Mouse (Mus musculus) hindbrain, embryonic 11.5 days (tissue): ENCODE measurements around the gene Agap3. TPM values are rescaled to one million over a fixed set of nuclear protein-coding genes. Genes with fewer than 3 reads are reported as not detected.
A peak's percentile ranks its signal among the peaks of the same experiment; 100 is the strongest.

Experiments used
- ATAC-seq: fragments of 200-750 bp; cut with Nextera tagmentation; 2 replicates; pipeline ENCODE4 v1.8.0; 2017; ENCODE audit warnings: mild to moderate bottlenecking, moderate TSS enrichment, moderate library complexity; ENCODE audit not compliant: low FRiP score
- DNase-seq: peaks from one replicate; pipeline ENCODE4 v3.0.0-alpha.2; 2015; ENCODE audit warnings: low spot score
- H3K27ac ChIP-seq: fragments of 300-500 bp; sonication (generic); 2 replicates; pipeline ENCODE4 v1.5.1; 2014; ENCODE audit warnings: mild to moderate bottlenecking, low read depth, low read length
- H3K27me3 ChIP-seq: fragments of 300-500 bp; sonication (generic); 2 replicates; pipeline ENCODE4 v1.6.1; 2014; ENCODE audit warnings: mild to moderate bottlenecking, low read length, moderate library complexity, mixed read lengths; ENCODE audit not compliant: control insufficient read depth, insufficient read depth
- H3K36me3 ChIP-seq: fragments of 300-500 bp; sonication (generic); 2 replicates; pipeline ENCODE4 v1.6.1; 2014; ENCODE audit warnings: mild to moderate bottlenecking, low read length, moderate library complexity, mixed read lengths; ENCODE audit not compliant: control insufficient read depth, insufficient read depth
- H3K4me1 ChIP-seq: fragments of 300-500 bp; sonication (generic); replicated peaks from 2 replicates; pipeline ENCODE4 v1.6.1; 2014; ENCODE audit warnings: low read length, mixed read lengths; ENCODE audit not compliant: control insufficient read depth, insufficient read depth
- H3K4me2 ChIP-seq: fragments of 300-500 bp; sonication (generic); replicated peaks from 2 replicates; pipeline ENCODE4 v1.6.1; 2014; ENCODE audit warnings: mild to moderate bottlenecking, low read depth, low read length
- H3K4me3 ChIP-seq: fragments of 300-500 bp; sonication (generic); 2 replicates; pipeline ENCODE4 v1.5.1; 2014; ENCODE audit warnings: low read depth, low read length
- H3K9ac ChIP-seq: fragments of 300-500 bp; sonication (generic); 2 replicates; pipeline ENCODE4 v1.6.1; 2014; ENCODE audit warnings: low read depth, low read length
- H3K9me3 ChIP-seq: fragments of 300-500 bp; sonication (generic); 2 replicates; pipeline ENCODE4 v1.6.1; 2016; ENCODE audit warnings: low read length; ENCODE audit not compliant: control insufficient read depth
- WGBS: fragments of 180-500 bp; shearing (Covaris S2); extraction: QIAGEN DNeasy Blood & Tissue Kit; methylation state at CpG from one replicate; pipeline ENCODE4 v1.1.7; 2014; 5-methylcytosine and 5-hydroxymethylcytosine counted together
- polyA plus RNA-seq: library from polyadenylated mRNA; unstranded; fragments of >200 nt; fragmentation: Nextera tagmentation; extraction: Ambion mirVana; gene quantifications from 2 replicates; pipeline ENCODE4 v1.2.1, GENCODE M21; 2014

Gene Agap3
- polyA plus RNA-seq, 1 experiment from 2014 or later: 38.8 TPM

- Histone ChIP-seq H3K27ac (no peak overlapping the region), H3K36me3 (0 out of 2 replicates have a peak, but pooled peaks cover 6% of the 10 kb centered on the region), H3K4me3 (no peak overlapping the region), H3K9me3 (no peaks in the 10 kb centered on the region), H3K27me3 (no peaks in the 10 kb centered on the region; the same call in 1 of the 2 replicates), H3K4me2 (no peak overlapping the region), H3K9ac (no peak overlapping the region), H3K4me1 (no peaks in the 10 kb centered on the region)
- ATAC-seq (no peak), DNase-seq (no peak)
- 51% methylated on average over 2 of the region's 2 CpGs for WGBS
Measured at GRCm38 (mm10) chr5:24505513-24505912, 53.5 kb downstream of the Agap3 start.

- Histone ChIP-seq H3K9ac (no peak overlapping the region), H3K4me2 (no peak overlapping the region), H3K27me3 (no peaks in the 10 kb centered on the region; the same call in 1 of the 2 replicates), H3K9me3 (no peaks in the 10 kb centered on the region), H3K36me3 (no peaks in the 10 kb centered on the region), H3K4me1 (no peaks in the 10 kb centered on the region), H3K27ac (no peak overlapping the region), H3K4me3 (no peak overlapping the region)
- ATAC-seq (no peak), DNase-seq (no peak)
- 92% methylated on average over 7 of the region's 7 CpGs for whole genome bisulfite sequencing
Measured at GRCm38 (mm10) chr5:24508406-24508805, 56.4 kb downstream of the Agap3 start.

GRCm38 (mm10) chr5:24510635-24511034, 58.7 kb downstream of the Agap3 start:
- no peak overlapping the region for H3K4me2 ChIP-seq
- no peak for ATAC-seq
- no peak overlapping the region for H3K9ac ChIP-seq
- no peaks in the 10 kb centered on the region for H3K27me3 ChIP-seq
- no peak for DNase-seq
- no peak overlapping the region for H3K4me3 ChIP-seq
- no peak overlapping the region for H3K27ac ChIP-seq
- H3K9me3 ChIP-seq: no peaks in the 10 kb centered on the region
- WGBS: 47% methylated on average over 11 of the region's 11 CpGs
- no peaks in the 10 kb centered on the region for H3K36me3 ChIP-seq
- no peaks in the 10 kb centered on the region for H3K4me1 ChIP-seq

- Histone ChIP-seq H3K27ac (no peak overlapping the region), H3K4me2 (no peak overlapping the region), H3K9me3 (no peaks in the 10 kb centered on the region), H3K4me3 (no peak overlapping the region), H3K27me3 (no peaks in the 10 kb centered on the region), H3K36me3 (no peaks in the 10 kb centered on the region), H3K4me1 (no peaks in the 10 kb centered on the region), H3K9ac (no peak overlapping the region)
- WGBS: 61% methylated on average over 8 of the region's 8 CpGs
- no peak for ATAC-seq
- no peak for DNase-seq
Measured at GRCm38 (mm10) chr5:24512271-24512670, 60.3 kb downstream of the Agap3 start.

- DNase-seq: no peak
Measured at GRCm38 (mm10) chr5:24521366-24521765, 69.4 kb downstream of the Agap3 start.

GRCm38 (mm10) chr5:24523806-24524205, 71.8 kb downstream of the Agap3 start:
- Histone ChIP-seq H3K4me1 (peaks cover 6% of the 10 kb centered on the region; the same call in 1 of the 2 replicates), H3K27ac (no peak overlapping the region), H3K4me2 (peak overlapping the region; percentile 17; the same call in 1 of the 2 replicates), H3K27me3 (peaks cover 43% of the 10 kb centered on the region), H3K9me3 (no peaks in the 10 kb centered on the region), H3K4me3 (no peak overlapping the region), H3K36me3 (no peaks in the 10 kb centered on the region), H3K9ac (no peak overlapping the region)
- no peak for ATAC-seq
- WGBS: 36% methylated on average over 8 of the region's 8 CpGs
- DNase-seq: peak; percentile 47

More at GRCm38 (mm10) chr5:24521366-24521765, 69.4 kb downstream of the Agap3 start:
- Histone ChIP-seq H3K27me3 (peaks cover 26% of the 10 kb centered on the region), H3K9me3 (no peaks in the 10 kb centered on the region), H3K4me2 (no peak overlapping the region), H3K9ac (no peak overlapping the region), H3K4me1 (peaks cover 2% of the 10 kb centered on the region; the same call in 1 of the 2 replicates), H3K27ac (no peak overlapping the region), H3K4me3 (no peak overlapping the region), H3K36me3 (no peaks in the 10 kb centered on the region)
- WGBS: 75% methylated on average over 8 of the region's 8 CpGs
- no peak for ATAC-seq

- Histone ChIP-seq H3K9me3 (no peaks in the 10 kb centered on the region), H3K27ac (no peak overlapping the region), H3K4me3 (peak overlapping the region; percentile 47), H3K4me2 (peak overlapping the region; percentile 84), H3K36me3 (no peaks in the 10 kb centered on the region), H3K9ac (no peak overlapping the region), H3K4me1 (peaks cover 6% of the 10 kb centered on the region; the same call in 1 of the 2 replicates), H3K27me3 (peaks cover 49% of the 10 kb centered on the region)
- WGBS: 15% methylated on average over 4 of the region's 4 CpGs
- DNase-seq (peak; percentile 31), ATAC-seq (no peak)
Measured at GRCm38 (mm10) chr5:24524522-24524921, 72.5 kb downstream of the Agap3 start.

- DNase-seq (peak; percentile 62), ATAC-seq (no peak)
- peak overlapping the region; percentile 65 for H3K9ac ChIP-seq
- peaks cover 6% of the 10 kb centered on the region; the same call in 1 of the 2 replicates for H3K4me1 ChIP-seq
- no peaks in the 10 kb centered on the region for H3K9me3 ChIP-seq
- 2% methylated on average over 34 of the region's 34 CpGs for WGBS
- H3K4me2 ChIP-seq: peak overlapping the region; percentile 84
- no peak overlapping the region for H3K27ac ChIP-seq
- peaks cover 51% of the 10 kb centered on the region for H3K27me3 ChIP-seq
- H3K36me3 ChIP-seq: no peaks in the 10 kb centered on the region
- peak overlapping the region; percentile 47 for H3K4me3 ChIP-seq
Measured at GRCm38 (mm10) chr5:24525360-24526189, 73.6 kb downstream of the Agap3 start.
